Comparison of ENCODE assay signal across 11 mouse cellular contexts in genomic region chr13:113880564-113881171, GRCm38 (mm10).
DNase-seq lines count a peak whose midpoint lies in the region; ATAC-seq and TF ChIP-seq lines count a peak whose summit lies in the region.
"Had no signal": no experiment of that assay in that cellular context is flagged by ENCODE, and none has a peak within 500 bp of the region (broad histone marks: within the 10 kb centered on the region; RNA-seq: fewer than 3 reads in every experiment).

No protein-coding gene starts in this region.

- no peaks in the 10 kb centered on the region for H3K9me3 ChIP-seq in heart, embryonic 11.5 days (replicated peaks; ENCODE audit: control insufficient read depth, low read length)
- H3K9me3 ChIP-seq in embryonic facial prominence, embryonic 11.5 days (replicated peaks; ENCODE audit: control insufficient read depth, low read length): no peaks in the 10 kb centered on the region
- H3K9me3 ChIP-seq in hindbrain, embryonic 15.5 days: no peaks in the 10 kb centered on the region
- no peaks in the 10 kb centered on the region for H3K9me3 ChIP-seq in midbrain, embryonic 15.5 days
- H3K9me3 ChIP-seq in lung, postnatal 0 days (ENCODE audit: low read length): no peaks in the 10 kb centered on the region

- no peaks in the 10 kb centered on the region for H3K27me3 ChIP-seq in heart, embryonic 11.5 days (ENCODE audit: control insufficient read depth, insufficient read depth, low read length)
- H3K27me3 ChIP-seq in embryonic facial prominence, embryonic 11.5 days (ENCODE audit: control insufficient read depth, insufficient read depth, low read length): no peaks in the 10 kb centered on the region
- H3K27me3 ChIP-seq in hindbrain, embryonic 15.5 days: no peaks in the 10 kb centered on the region
- H3K27me3 ChIP-seq in midbrain, embryonic 15.5 days (replicated peaks): no peaks in the 10 kb centered on the region
- no peaks in the 10 kb centered on the region for H3K27me3 ChIP-seq in lung, postnatal 0 days (replicated peaks; ENCODE audit: insufficient read depth, low read length)

- peak overlapping the region; percentile 10 for H3K4me3 ChIP-seq in heart, embryonic 11.5 days (ENCODE audit: low read depth, low read length)
- no peak overlapping the region for H3K4me3 ChIP-seq in embryonic facial prominence, embryonic 11.5 days (ENCODE audit: low read depth, low read length)
- no peak overlapping the region for H3K4me3 ChIP-seq in hindbrain, embryonic 15.5 days
- no peak overlapping the region for H3K4me3 ChIP-seq in midbrain, embryonic 15.5 days
- H3K4me3 ChIP-seq in lung, postnatal 0 days (ENCODE audit: low read depth, low read length): no peak overlapping the region

- TF ChIP-seq CTCF in lung, postnatal 0 days (IDR thresholded peaks at IDR 0.05): no peak

- peak overlapping the region; percentile 52 for H3K4me2 ChIP-seq in heart, embryonic 11.5 days
- no peak overlapping the region for H3K4me2 ChIP-seq in embryonic facial prominence, embryonic 11.5 days (ENCODE audit: low read depth, low read length)
- H3K4me2 ChIP-seq in hindbrain, embryonic 15.5 days: peak overlapping the region; percentile 41
- H3K4me2 ChIP-seq in midbrain, embryonic 15.5 days: peak overlapping the region; percentile 39
- no peak overlapping the region for H3K4me2 ChIP-seq in lung, postnatal 0 days (replicated peaks; ENCODE audit: low read depth, low read length)

- no peak for ATAC-seq in heart, embryonic 11.5 days (replicated peaks; ENCODE audit: insufficient number of reproducible peaks, low FRiP score, low TSS enrichment)
- 0 out of 2 replicates have a peak, but pooled peaks have one; percentile 10 for ATAC-seq in embryonic facial prominence, embryonic 11.5 days (replicated peaks; ENCODE audit: insufficient number of reproducible peaks, low FRiP score, low TSS enrichment, low read depth)
- no peak for ATAC-seq in hindbrain, embryonic 15.5 days (ENCODE audit: low FRiP score, low read depth)
- ATAC-seq in midbrain, embryonic 15.5 days (replicated peaks): no peak
- ATAC-seq in lung, postnatal 0 days: no peak

- no peak for DNase-seq in heart, postnatal 4 days
- DNase-seq in embryonic facial prominence, embryonic 11.5 days (ENCODE audit: low spot score): no peak
- no peak for DNase-seq in layer of hippocampus, postnatal 25 days (ENCODE audit: extremely low spot score in 1 of 2, low spot score in 1 of 2)
- DNase-seq in lung, postnatal 0 days (ENCODE audit: low spot score): no peak
- no peak for DNase-seq in right cerebral cortex, postnatal 36 days (ENCODE audit: low spot score in 2 of 2)
- DNase-seq: cerebellum, adult 9-10 months; gastrocnemius, postnatal 14 days had no signal

- peaks cover 5% of the 10 kb centered on the region; the same call in 1 of the 2 replicates for H3K4me1 ChIP-seq in heart, embryonic 11.5 days (ENCODE audit: control insufficient read depth, insufficient read depth, low read length)
- no peaks in the 10 kb centered on the region for H3K4me1 ChIP-seq in embryonic facial prominence, embryonic 11.5 days (ENCODE audit: control insufficient read depth, insufficient read depth, low read length)
- H3K4me1 ChIP-seq in hindbrain, embryonic 15.5 days (replicated peaks): peaks cover 32% of the 10 kb centered on the region
- peaks cover 37% of the 10 kb centered on the region for H3K4me1 ChIP-seq in midbrain, embryonic 15.5 days
- H3K4me1 ChIP-seq in lung, postnatal 0 days (ENCODE audit: insufficient read depth, low read depth, low read length): no peaks in the 10 kb centered on the region

- H3K36me3 ChIP-seq in heart, embryonic 11.5 days (ENCODE audit: control insufficient read depth, insufficient read depth, low read length): no peaks in the 10 kb centered on the region
- H3K36me3 ChIP-seq in embryonic facial prominence, embryonic 11.5 days (replicated peaks; ENCODE audit: control insufficient read depth, insufficient read depth, low read depth, low read length): no peaks in the 10 kb centered on the region
- H3K36me3 ChIP-seq in hindbrain, embryonic 15.5 days: no peaks in the 10 kb centered on the region
- H3K36me3 ChIP-seq in midbrain, embryonic 15.5 days (replicated peaks): no peaks in the 10 kb centered on the region
- H3K36me3 ChIP-seq in lung, postnatal 0 days (ENCODE audit: insufficient read depth, low read length): no peaks in the 10 kb centered on the region

- H3K9ac ChIP-seq in heart, embryonic 11.5 days (ENCODE audit: low read depth, low read length): no peak overlapping the region
- no peak overlapping the region for H3K9ac ChIP-seq in embryonic facial prominence, embryonic 11.5 days (replicated peaks; ENCODE audit: low read length)
- no peak overlapping the region for H3K9ac ChIP-seq in hindbrain, embryonic 15.5 days
- no peak overlapping the region for H3K9ac ChIP-seq in midbrain, embryonic 15.5 days
- no peak overlapping the region for H3K9ac ChIP-seq in lung, postnatal 0 days (replicated peaks; ENCODE audit: low read depth)

- 14% methylated on average over 19 of the region's 19 CpGs for WGBS in heart, embryonic 11.5 days (ENCODE audit: insufficient replicate concordance)
- 13% methylated on average over 19 of the region's 19 CpGs for WGBS in embryonic facial prominence, embryonic 11.5 days
- WGBS in hindbrain, embryonic 15.5 days: 14% methylated on average over 19 of the region's 19 CpGs
- WGBS in midbrain, embryonic 15.5 days: 18% methylated on average over 19 of the region's 19 CpGs
- 46% methylated on average over 19 of the region's 19 CpGs for WGBS in lung, postnatal 0 days

- no peak for TF ChIP-seq EP300 in lung, postnatal 0 days (IDR thresholded peaks at IDR 0.05)

- H3K27ac ChIP-seq in heart, embryonic 11.5 days (ENCODE audit: low read depth, low read length): no peak overlapping the region
- H3K27ac ChIP-seq in embryonic facial prominence, embryonic 11.5 days (replicated peaks; ENCODE audit: low read depth, low read length): no peak overlapping the region
- no peak overlapping the region for H3K27ac ChIP-seq in hindbrain, embryonic 15.5 days (replicated peaks)
- no peak overlapping the region for H3K27ac ChIP-seq in midbrain, embryonic 15.5 days
- no peak overlapping the region for H3K27ac ChIP-seq in lung, postnatal 0 days (ENCODE audit: low read length)
- H3K27ac ChIP-seq: macrophage had no signal

Comparison
In these comparisons a context has a peak if more than half of its experiments do, and no peak if none do; other contexts are left out.
1. H3K4me2 ChIP-seq: peak in heart, embryonic 11.5 days (single experiment), hindbrain, embryonic 15.5 days (single experiment) and midbrain, embryonic 15.5 days (single experiment); none in embryonic facial prominence, embryonic 11.5 days (single experiment) and lung, postnatal 0 days (single experiment).